Mouse (Mus musculus): ENCODE results near the gene Itgb1bp1.

The Itgb1bp1 gene

DNA sequence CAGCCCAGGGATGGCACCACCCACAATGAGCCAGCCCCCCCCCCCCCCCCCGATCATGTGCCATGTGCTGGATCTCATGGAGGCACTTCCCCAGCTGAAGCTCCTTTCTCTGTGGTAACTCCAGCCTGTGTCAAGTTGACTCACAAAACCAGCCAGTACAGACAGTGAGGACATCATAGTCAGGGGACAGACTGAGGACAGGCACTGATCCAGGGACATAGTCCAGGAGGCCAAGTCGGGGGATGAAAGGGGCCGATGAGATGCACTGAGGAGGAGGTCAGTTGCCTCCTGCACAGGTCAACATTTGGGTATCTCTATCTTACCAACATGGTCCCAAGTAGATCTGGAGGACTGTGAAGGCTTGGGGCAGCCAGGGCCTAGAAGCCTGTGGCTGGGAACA, 90.6 kb downstream of the Itgb1bp1 start:
- Histone ChIP-seq H3K27me3 (ENCODE audit: insufficient read depth, low read length) (no peaks in the 10 kb centered on the region), H3K36me3 (ENCODE audit: insufficient read depth, low read length) (no peaks in the 10 kb centered on the region), H3K4me1 (replicated peaks; ENCODE audit: low read depth, low read length) (peaks cover 22% of the 10 kb centered on the region), H3K9me3 (ENCODE audit: low read length) (no peaks in the 10 kb centered on the region), H3K4me3 (replicated peaks; ENCODE audit: low read length) (no peak overlapping the region)
- TF ChIP-seq NANOG (IDR thresholded peaks at IDR 0.05; ENCODE audit: borderline replicate concordance, low read length) (no peak), POU5F1 (IDR thresholded peaks at IDR 0.05; ENCODE audit: borderline replicate concordance, low read length) (no peak), CTCF (conservative IDR thresholded peaks at IDR 0.05; ENCODE audit: low read length) (no peak)

DNA sequence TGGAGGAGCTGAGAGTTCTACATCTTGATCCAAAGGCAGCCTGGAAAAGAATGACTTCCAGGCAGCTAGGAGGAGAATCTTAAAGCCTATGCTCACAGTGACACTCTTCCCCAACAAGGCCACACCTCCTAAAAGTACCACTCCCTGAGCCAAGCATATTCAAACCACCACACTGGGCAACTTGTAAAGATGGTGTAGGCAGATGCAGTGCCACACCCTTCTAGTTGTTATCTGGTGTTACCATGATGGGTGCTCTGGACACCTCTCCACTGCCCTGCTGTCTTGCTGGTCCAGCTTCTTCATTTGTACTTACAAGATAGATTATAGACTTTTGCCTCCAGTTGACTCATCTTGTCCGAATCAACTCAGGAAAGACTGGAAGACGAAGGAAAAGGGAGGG, 94.5 kb downstream of the Itgb1bp1 start:
- peaks cover 7% of the 10 kb centered on the region; the same call in 1 of the 2 replicates for H3K36me3 ChIP-seq (ENCODE audit: insufficient read depth, low read length)
- H3K9me3 ChIP-seq (ENCODE audit: low read length), result no peaks in the 10 kb centered on the region
- peaks cover 13% of the 10 kb centered on the region for H3K4me1 ChIP-seq (replicated peaks; ENCODE audit: low read depth, low read length)
- H3K27me3 ChIP-seq (ENCODE audit: insufficient read depth, low read length), result no peaks in the 10 kb centered on the region
- no peak for TF ChIP-seq CTCF (conservative IDR thresholded peaks at IDR 0.05; ENCODE audit: low read length)
- H3K4me3 ChIP-seq (replicated peaks; ENCODE audit: low read length), result no peak overlapping the region
